Mouse (Mus musculus) stomach, postnatal 0 days (tissue): ENCODE measurements around the gene Ifngr2.

ENCODE experiments used
- CTCF ChIP-seq: IDR thresholded peaks from 2 replicates; pipeline ENCODE4 v1.5.1; 2016; ENCODE audit warnings: antibody characterized with exemption, low read depth, mild to moderate bottlenecking, moderate library complexity
- EP300 ChIP-seq: optimal IDR thresholded peaks from 2 replicates; pipeline ENCODE3; 2016; ENCODE audit warnings: antibody characterized with exemption

GRCm38 (mm10) chr16:91595076-91595475 lies 48.2 kb downstream of the Ifngr2 start:
- TF ChIP-seq CTCF (no peak), EP300 (no peak)
